Mouse (Mus musculus) forebrain, postnatal 0 days (tissue): ENCODE results near the gene Slc22a20. TPM values are rescaled to one million over a fixed set of nuclear protein-coding genes. Genes with fewer than 3 reads are reported as not detected.

Experiments
- ATAC-seq: fragments of 200-750 bp; cut with Nextera tagmentation; 2 replicates; pipeline ENCODE4 v1.8.0; 2017; ENCODE audit warnings: mild to moderate bottlenecking, moderate library complexity
- DNase-seq: peaks from one replicate; pipeline ENCODE4 v3.0.0-alpha.2; 2015
- H3K27ac ChIP-seq: fragments of 300-500 bp; sonication (generic); 2 replicates; pipeline ENCODE4 v1.5.1; 2014; ENCODE audit warnings: low read depth, mild to moderate bottlenecking, antibody characterized with exemption, low read length, moderate library complexity, mixed read lengths
- H3K27me3 ChIP-seq: fragments of 300-500 bp; sonication (generic); 2 replicates; pipeline ENCODE4 v1.6.1; 2014; ENCODE audit warnings: mild to moderate bottlenecking, low read length, mixed read lengths; ENCODE audit not compliant: insufficient read depth
- H3K36me3 ChIP-seq: fragments of 300-500 bp; sonication (generic); 2 replicates; pipeline ENCODE4 v1.6.1; 2014; ENCODE audit warnings: mild to moderate bottlenecking, moderate library complexity; ENCODE audit not compliant: insufficient read depth
- H3K4me1 ChIP-seq: fragments of 300-500 bp; sonication (generic); 2 replicates; pipeline ENCODE4 v1.6.1; 2014; ENCODE audit warnings: antibody characterized with exemption; ENCODE audit not compliant: insufficient read depth
- H3K4me2 ChIP-seq: fragments of 300-500 bp; sonication (generic); 2 replicates; pipeline ENCODE4 v1.6.1; 2014; ENCODE audit warnings: low read depth, mild to moderate bottlenecking, moderate library complexity
- H3K4me3 ChIP-seq: fragments of 300-500 bp; sonication (generic); 2 replicates; pipeline ENCODE4 v1.5.1; 2014; ENCODE audit warnings: low read depth, low read length, mixed read lengths
- H3K9ac ChIP-seq: fragments of 300-500 bp; sonication (generic); 2 replicates; pipeline ENCODE4 v1.6.1; 2014; ENCODE audit warnings: mild to moderate bottlenecking
- H3K9me3 ChIP-seq: fragments of 300-500 bp; sonication (generic); 2 replicates; pipeline ENCODE4 v1.6.1; 2016; ENCODE audit warnings: low read length
- CTCF ChIP-seq: sonication (generic); IDR thresholded peaks from 2 replicates; pipeline ENCODE4 v1.5.1; 2016; ENCODE audit warnings: antibody characterized with exemption, control low read depth, low read depth
- WGBS: fragments of 180-500 bp; shearing (Covaris S2); extraction: QIAGEN DNeasy Blood & Tissue Kit; methylation state at CpG from one replicate; pipeline ENCODE4 v1.1.7; 2014; 5-methylcytosine and 5-hydroxymethylcytosine counted together
- polyA plus RNA-seq: library from polyadenylated mRNA; unstranded; fragments of >200 nt; fragmentation: Nextera tagmentation; extraction: Ambion mirVana; gene quantifications from 2 replicates; pipeline ENCODE4 v1.2.1, GENCODE M21; 2015
- total RNA-seq: library from RNA; depleted of rRNA; stranded (reverse); fragments of >200 nt; gene quantifications from 2 replicates; pipeline ENCODE4 v1.2.3, GENCODE M21; 2014

The Slc22a20 gene
- total and polyA plus RNA-seq, 2 experiments from 2014 or later, result not detected

DNA sequence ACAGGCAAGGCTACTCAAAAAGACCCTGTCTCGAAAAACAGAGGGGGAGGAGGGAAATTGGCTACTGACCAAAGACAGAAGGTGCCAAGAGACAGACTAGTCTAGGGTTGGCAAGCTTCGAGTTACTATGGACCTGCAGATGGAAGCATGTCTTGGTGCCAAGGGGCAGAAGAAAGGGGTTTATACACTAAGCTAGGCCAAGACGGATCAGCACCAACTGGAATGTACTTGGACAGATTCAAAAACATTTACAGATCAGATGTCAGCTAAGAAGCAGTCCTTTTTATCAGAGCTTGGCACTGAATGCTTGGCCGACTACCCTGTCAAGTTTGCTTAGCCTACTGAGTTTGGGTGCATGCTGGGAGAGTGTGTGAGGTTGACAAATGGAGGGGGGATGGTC lies 10.3 kb downstream of the Slc22a20 start:
- peak; percentile 96 for ATAC-seq
- H3K27me3 ChIP-seq, result no peaks in the 10 kb centered on the region

DNA sequence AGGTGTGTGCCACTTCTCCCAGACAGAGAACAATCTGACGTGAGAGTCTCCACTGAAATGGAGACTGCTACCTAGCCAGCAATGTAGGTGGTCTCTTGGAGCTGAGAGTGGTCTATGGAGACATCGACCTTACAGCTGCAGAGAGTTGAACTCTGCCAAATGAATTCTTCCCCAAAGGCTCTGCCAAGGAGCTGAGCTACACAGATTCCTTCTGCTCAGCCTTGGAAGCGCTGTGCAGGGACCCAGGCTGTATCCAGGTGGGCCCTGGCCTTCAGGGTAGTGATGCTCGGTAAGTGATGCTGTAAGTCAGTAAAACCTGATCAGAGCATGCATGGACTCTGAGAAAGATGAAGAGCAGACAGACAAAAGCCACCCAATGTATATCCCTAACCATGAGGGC lies 10.8 kb downstream of the Slc22a20 start:
- peak; percentile 44 for ATAC-seq
- TF ChIP-seq CTCF, result no peak
- no peak for DNase-seq
- no peaks in the 10 kb centered on the region for H3K9me3 ChIP-seq
- no peak overlapping the region for H3K27ac ChIP-seq
- no peaks in the 10 kb centered on the region for H3K36me3 ChIP-seq
- no peak overlapping the region for H3K4me3 ChIP-seq
- H3K9ac ChIP-seq, result no peak overlapping the region
- no peaks in the 10 kb centered on the region for H3K4me1 ChIP-seq
- 34% methylated on average over 4 of the region's 4 CpGs for WGBS
- H3K4me2 ChIP-seq, result no peak overlapping the region
- no peaks in the 10 kb centered on the region for H3K27me3 ChIP-seq

More for the DNA sequence above, 10.3 kb downstream of the Slc22a20 start:
- Histone ChIP-seq H3K27ac (no peak overlapping the region), H3K4me2 (no peak overlapping the region), H3K9ac (no peak overlapping the region), H3K36me3 (no peaks in the 10 kb centered on the region), H3K9me3 (no peaks in the 10 kb centered on the region), H3K4me3 (no peak overlapping the region), H3K4me1 (no peaks in the 10 kb centered on the region)
- no peak for TF ChIP-seq CTCF
- WGBS, result 45% methylated on average over 4 of the region's 4 CpGs
- DNase-seq, result peak; percentile 83

DNA sequence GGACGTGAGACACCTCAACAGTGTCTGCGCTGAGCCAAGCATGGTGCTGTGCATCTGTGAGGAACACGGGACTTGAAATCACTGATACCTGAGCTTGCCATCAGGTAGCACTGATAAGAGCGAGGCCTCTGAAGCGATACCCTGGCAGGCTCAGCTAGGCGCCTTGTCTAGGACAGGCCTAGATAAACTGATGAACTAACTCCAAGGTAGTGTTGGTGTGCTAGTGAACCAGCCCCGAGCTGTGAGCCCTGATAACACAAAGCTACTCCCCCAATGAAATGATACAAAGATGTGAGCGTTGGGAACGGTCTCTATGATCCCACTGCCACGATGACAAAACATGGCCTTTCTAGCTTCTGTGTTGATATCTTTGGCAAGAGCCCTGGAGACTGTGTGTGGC lies 18.3 kb downstream of the Slc22a20 start:
- no peak for DNase-seq
- Histone ChIP-seq H3K9ac (0 out of 2 replicates have a peak overlapping the region, but pooled peaks have one; percentile 14), H3K27ac (no peak overlapping the region), H3K9me3 (no peaks in the 10 kb centered on the region), H3K4me2 (no peak overlapping the region), H3K27me3 (no peaks in the 10 kb centered on the region), H3K4me1 (no peaks in the 10 kb centered on the region), H3K4me3 (no peak overlapping the region), H3K36me3 (no peaks in the 10 kb centered on the region)
- TF ChIP-seq CTCF, result no peak
- ATAC-seq, result no peak
- 91% methylated on average over 10 of the region's 10 CpGs for WGBS

DNA sequence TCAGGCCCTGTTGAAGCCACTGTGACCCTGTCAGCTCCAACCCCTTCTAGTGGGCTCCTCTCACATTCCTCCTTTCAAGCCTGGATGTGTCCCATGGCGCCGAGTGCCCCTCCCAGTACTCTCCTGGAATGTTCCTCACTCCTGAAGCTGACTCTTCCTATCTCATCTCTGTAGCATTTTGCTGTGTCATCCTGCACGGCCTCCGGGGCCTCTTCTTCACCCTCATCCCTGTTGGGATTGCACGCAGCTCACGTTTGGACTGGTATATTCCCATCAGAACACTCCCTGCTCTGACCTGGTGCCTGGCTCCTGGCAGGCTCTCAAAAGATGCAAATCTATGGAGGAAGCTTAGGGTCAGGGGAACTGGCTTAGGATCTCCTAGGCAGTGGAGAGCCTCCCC lies 19.2 kb downstream of the Slc22a20 start:
- no peak for TF ChIP-seq CTCF
- no peak overlapping the region for H3K4me3 ChIP-seq
- no peaks in the 10 kb centered on the region for H3K4me1 ChIP-seq
- ATAC-seq, result no peak
- no peak overlapping the region for H3K27ac ChIP-seq
- no peak overlapping the region for H3K9ac ChIP-seq
- H3K36me3 ChIP-seq, result no peaks in the 10 kb centered on the region
- H3K9me3 ChIP-seq, result no peaks in the 10 kb centered on the region
- WGBS, result 72% methylated on average over 6 of the region's 6 CpGs
- no peaks in the 10 kb centered on the region for H3K27me3 ChIP-seq
- H3K4me2 ChIP-seq, result no peak overlapping the region
- no peak for DNase-seq

DNA sequence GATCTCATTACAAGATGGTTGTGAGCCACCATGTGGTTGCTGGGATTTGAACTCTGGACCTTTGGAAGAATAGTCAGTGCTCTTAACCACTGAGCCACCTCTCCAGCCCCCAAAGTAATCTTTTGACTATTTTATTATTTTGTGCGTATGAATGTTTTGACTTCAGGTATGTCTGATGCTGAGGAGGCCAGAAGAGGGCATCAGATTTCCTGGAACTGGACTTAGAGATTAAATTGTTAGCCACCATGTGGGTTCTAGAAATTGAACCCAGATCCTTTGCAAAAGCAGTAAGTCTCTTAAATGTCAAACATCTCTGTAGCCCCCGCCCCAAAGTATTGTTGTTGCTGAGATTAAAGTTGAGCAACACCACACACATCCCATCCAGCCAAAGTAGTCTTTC lies 20.0 kb downstream of the Slc22a20 start:
- no peak for DNase-seq
- TF ChIP-seq CTCF, result no peak
- WGBS, result 94% methylated on average over 2 of the region's 2 CpGs
- Histone ChIP-seq H3K9me3 (no peaks in the 10 kb centered on the region), H3K4me1 (no peaks in the 10 kb centered on the region), H3K36me3 (no peaks in the 10 kb centered on the region), H3K4me3 (no peak overlapping the region), H3K27me3 (no peaks in the 10 kb centered on the region), H3K27ac (no peak overlapping the region), H3K4me2 (no peak overlapping the region), H3K9ac (no peak overlapping the region)
- ATAC-seq, result no peak

DNA sequence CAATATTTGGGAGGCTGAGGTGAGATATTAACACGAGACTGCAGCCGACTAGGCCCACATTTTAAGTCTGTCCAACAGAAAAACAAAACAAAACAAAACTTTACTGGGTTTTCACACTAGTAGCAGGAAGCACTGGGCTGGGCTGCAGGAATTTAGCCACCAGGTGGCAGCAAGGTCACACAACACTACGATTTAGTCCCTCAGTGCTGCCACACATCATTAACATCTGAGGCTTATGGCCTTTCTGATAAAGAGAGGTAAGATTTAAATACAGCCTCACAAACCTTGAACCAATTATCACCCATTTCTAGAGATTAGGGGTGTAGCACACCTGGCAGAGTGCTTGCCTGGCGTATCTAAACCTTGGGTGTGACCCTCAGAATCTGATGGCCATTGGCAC lies 20.7 kb downstream of the Slc22a20 start:
- Histone ChIP-seq H3K4me2 (no peak overlapping the region), H3K9me3 (no peaks in the 10 kb centered on the region), H3K27me3 (no peaks in the 10 kb centered on the region), H3K4me1 (no peaks in the 10 kb centered on the region), H3K36me3 (no peaks in the 10 kb centered on the region), H3K9ac (no peak overlapping the region), H3K4me3 (no peak overlapping the region), H3K27ac (no peak overlapping the region)
- peak; percentile 63; the same call in 1 of the 2 replicates for ATAC-seq
- 7% methylated on average over 4 of the region's 4 CpGs for WGBS
- TF ChIP-seq CTCF, result peak; percentile 90
- DNase-seq, result peak; percentile 86

DNA sequence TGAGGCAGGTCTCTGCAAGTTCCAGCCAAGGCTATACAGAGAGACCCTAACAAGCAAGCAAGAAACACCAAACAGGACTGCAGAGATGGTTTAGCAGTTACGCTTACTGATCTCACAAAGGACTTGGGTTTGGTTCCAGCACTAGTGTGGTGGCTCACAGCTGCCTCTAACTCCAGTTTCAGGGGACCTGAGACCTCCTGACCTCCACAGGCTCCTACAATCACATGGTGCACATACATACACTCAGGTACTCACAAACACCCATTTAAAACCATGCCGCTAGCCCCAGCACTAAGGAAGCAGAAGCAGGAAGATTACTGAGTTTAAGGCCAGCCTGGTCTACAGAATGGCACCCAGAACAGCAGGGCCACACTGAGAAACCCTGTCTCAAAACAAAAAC lies 21.1 kb downstream of the Slc22a20 start:
- H3K36me3 ChIP-seq, result no peaks in the 10 kb centered on the region
- DNase-seq, result no peak
- no peak overlapping the region for H3K9ac ChIP-seq
- peak overlapping the region; percentile 96 for H3K4me2 ChIP-seq
- TF ChIP-seq CTCF, result no peak
- H3K27ac ChIP-seq, result no peak overlapping the region
- no peak for ATAC-seq
- WGBS, result 85% methylated on average over 2 of the region's 2 CpGs
- H3K4me1 ChIP-seq, result no peaks in the 10 kb centered on the region
- no peaks in the 10 kb centered on the region for H3K27me3 ChIP-seq
- H3K4me3 ChIP-seq, result no peak overlapping the region
- H3K9me3 ChIP-seq, result no peaks in the 10 kb centered on the region
